ENCODE assay signal across 17 mouse cellular contexts in the genomic region with DNA sequence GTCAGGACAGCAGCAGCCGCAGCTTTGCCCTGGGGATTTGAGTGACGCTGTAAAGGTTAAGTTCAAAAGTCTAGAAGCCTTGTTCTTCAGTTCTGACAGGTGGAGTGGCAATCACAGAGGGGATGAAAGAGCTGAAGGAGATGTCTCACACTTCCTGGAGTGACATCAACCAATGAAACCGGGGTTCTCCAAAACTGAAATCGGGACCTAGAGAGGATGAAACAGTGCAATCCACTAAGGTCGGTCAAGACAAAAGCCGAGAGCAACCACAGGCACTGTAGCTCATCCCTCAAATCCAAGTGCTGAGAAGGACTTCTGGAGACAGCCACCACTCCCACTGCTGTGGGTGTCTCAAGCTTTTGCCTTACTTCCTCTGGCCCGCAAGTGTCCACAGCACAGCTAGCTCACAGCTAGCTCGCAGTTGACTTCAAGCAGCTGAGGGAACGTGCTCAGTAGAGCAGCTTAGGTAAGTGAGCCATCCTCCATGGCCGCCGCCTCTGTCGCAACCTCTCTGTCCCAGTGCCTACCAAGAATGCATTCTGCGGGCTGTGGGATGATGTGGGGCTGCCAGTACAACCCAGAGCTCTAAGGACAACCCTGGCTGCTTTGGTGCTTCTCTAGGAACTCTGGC. TPM values are rescaled to one million over a fixed set of nuclear protein-coding genes. Genes with fewer than 3 reads are reported as not detected.
DNase-seq lines count a peak whose midpoint lies in the region; ATAC-seq and TF ChIP-seq lines count a peak whose summit lies in the region.
"Had no signal": no experiment of that assay in that cellular context is flagged by ENCODE, and none has a peak within 500 bp of the region (broad histone marks: within the 10 kb centered on the region; RNA-seq: fewer than 3 reads in every experiment).

Slfn1 (plus strand) TSS at position 253 of the 631 bp plus-strand sequence.

- TF ChIP-seq CTCF in liver, adult 2 months (IDR thresholded peaks at IDR 0.05; ENCODE audit: low read depth, low read length), result no peak
- TF ChIP-seq CTCF in layer of hippocampus, adult 2 months (conservative IDR thresholded peaks at IDR 0.05), result no peak

- DNase-seq in liver, adult 2 months (ENCODE audit: extremely low read depth, low read depth, low spot score), result no peak
- no peak for DNase-seq in liver, embryonic 11.5 days (ENCODE audit: low spot score)
- peak; percentile 44 to 57 for DNase-seq in CD8-positive naive resting alpha-beta T cell, adult 2 months (ENCODE audit: low read depth in 2 of 2, low spot score in 2 of 2)
- peak; percentile 31 for DNase-seq in thymus, postnatal 0 days (ENCODE audit: low spot score)
- DNase-seq in layer of hippocampus, adult 2 months (ENCODE audit: low spot score in 2 of 2), result no peak
- DNase-seq in forebrain, embryonic 10.5 days (ENCODE audit: extremely low spot score, low spot score), result no peak
- DNase-seq: cerebellum, adult 8-10 months; kidney, postnatal 4 days; right cerebral cortex, adult 18-20 months had no signal

- no peak within 1 kb of the TSS; the same call in 1 of the 2 replicates for H3K9ac ChIP-seq in liver, adult 2 months (ENCODE audit: low read depth, low read length)
- H3K9ac ChIP-seq in liver, embryonic 11.5 days (ENCODE audit: low read depth, low read length), result no peak within 1 kb of the TSS
- H3K9ac ChIP-seq in kidney, embryonic 16.5 days (replicated peaks; ENCODE audit: low read length), result no peak within 1 kb of the TSS
- H3K9ac ChIP-seq: midbrain, embryonic 15.5 days had no signal

- 79% methylated on average over 13 of the region's 13 CpGs for WGBS in liver, adult 2 months
- 81% methylated on average over 13 of the region's 13 CpGs for whole genome bisulfite sequencing in liver, embryonic 11.5 days
- WGBS in kidney, embryonic 16.5 days, result 93% methylated on average over 13 of the region's 13 CpGs
- 91% methylated on average over 13 of the region's 13 CpGs for WGBS in forebrain, embryonic 10.5 days

- H3K4me2 ChIP-seq in liver, embryonic 11.5 days, result no peak within 1 kb of the TSS
- no peak within 1 kb of the TSS for H3K4me2 ChIP-seq in kidney, embryonic 16.5 days (replicated peaks; ENCODE audit: low read depth, low read length)
- H3K4me2 ChIP-seq: midbrain, embryonic 15.5 days had no signal

- peak within 1 kb of the TSS; percentile 2 for H3K4me3 ChIP-seq in liver, adult 2 months (ENCODE audit: insufficient read depth, low read depth, low read length)
- no peak within 1 kb of the TSS for H3K4me3 ChIP-seq in liver, embryonic 11.5 days (ENCODE audit: low read depth, low read length)
- H3K4me3 ChIP-seq in layer of hippocampus, adult 2 months, result no peak within 1 kb of the TSS
- no peak within 1 kb of the TSS for H3K4me3 ChIP-seq in kidney, embryonic 16.5 days (ENCODE audit: low read length)
- no peak within 1 kb of the TSS for H3K4me3 ChIP-seq in forebrain, embryonic 10.5 days
- H3K4me3 ChIP-seq: hindbrain, embryonic 10.5 days; midbrain, embryonic 15.5 days had no signal

- ATAC-seq in liver, embryonic 11.5 days (replicated peaks; ENCODE audit: low FRiP score), result no peak
- ATAC-seq in inflammation-experienced regulatory T-cells, adult 6 months, result peak; percentile 70
- no peak for ATAC-seq in kidney, embryonic 16.5 days (ENCODE audit: low FRiP score, low TSS enrichment)
- ATAC-seq: intestine, embryonic 16.5 days; midbrain, embryonic 15.5 days had no signal

- TF ChIP-seq POLR2A in liver, adult 2 months (IDR thresholded peaks at IDR 0.05; ENCODE audit: extremely low read depth, insufficient read depth, low read length), result no peak

- H3K27me3 ChIP-seq in liver, adult 2 months (ENCODE audit: control insufficient read depth, insufficient read depth, low read length), result no peaks in the 10 kb centered on the region
- H3K27me3 ChIP-seq in liver, embryonic 11.5 days (replicated peaks; ENCODE audit: control insufficient read depth, insufficient read depth, low read length), result 0 out of 2 replicates have a peak, but pooled peaks cover 2% of the 10 kb centered on the region
- H3K27me3 ChIP-seq in kidney, embryonic 16.5 days (ENCODE audit: insufficient read depth, low read length), result no peaks in the 10 kb centered on the region
- no peaks in the 10 kb centered on the region for H3K27me3 ChIP-seq in forebrain, embryonic 10.5 days (ENCODE audit: poor library complexity, severe bottlenecking)
- H3K27me3 ChIP-seq: midbrain, embryonic 15.5 days had no signal

- H3K4me1 ChIP-seq in liver, adult 2 months (ENCODE audit: control insufficient read depth, insufficient read depth, low read length), result no peaks in the 10 kb centered on the region
- H3K4me1 ChIP-seq in liver, embryonic 11.5 days (replicated peaks; ENCODE audit: control insufficient read depth, insufficient read depth, low read length), result no peaks in the 10 kb centered on the region
- H3K4me1 ChIP-seq in kidney, embryonic 16.5 days (ENCODE audit: insufficient read depth, low read length), result no peaks in the 10 kb centered on the region
- H3K4me1 ChIP-seq in forebrain, embryonic 10.5 days, result no peaks in the 10 kb centered on the region
- H3K4me1 ChIP-seq: hindbrain, embryonic 10.5 days; midbrain, embryonic 15.5 days had no signal

- no peaks in the 10 kb centered on the region for H3K79me2 ChIP-seq in liver, adult 2 months (ENCODE audit: control insufficient read depth, insufficient read depth, low read length)

- no peaks in the 10 kb centered on the region for H3K36me3 ChIP-seq in liver, adult 2 months (ENCODE audit: control insufficient read depth, insufficient read depth, low read length)
- H3K36me3 ChIP-seq in liver, embryonic 11.5 days (ENCODE audit: control insufficient read depth, insufficient read depth, low read length), result no peaks in the 10 kb centered on the region
- no peaks in the 10 kb centered on the region for H3K36me3 ChIP-seq in kidney, embryonic 16.5 days (ENCODE audit: insufficient read depth, low read length)
- no peaks in the 10 kb centered on the region for H3K36me3 ChIP-seq in forebrain, embryonic 10.5 days (replicated peaks)
- H3K36me3 ChIP-seq: hindbrain, embryonic 10.5 days; midbrain, embryonic 15.5 days had no signal

- H3K27ac ChIP-seq in liver, adult 2 months (replicated peaks; ENCODE audit: insufficient read depth, low read depth, low read length), result no peak within 1 kb of the TSS
- no peak within 1 kb of the TSS for H3K27ac ChIP-seq in liver, embryonic 11.5 days (ENCODE audit: low read depth, low read length)
- H3K27ac ChIP-seq in layer of hippocampus, adult 2 months, result no peak within 1 kb of the TSS
- H3K27ac ChIP-seq in kidney, embryonic 16.5 days (ENCODE audit: low read length), result no peak within 1 kb of the TSS
- H3K27ac ChIP-seq in forebrain, embryonic 10.5 days, result no peak within 1 kb of the TSS
- H3K27ac ChIP-seq: hindbrain, embryonic 10.5 days; midbrain, embryonic 15.5 days had no signal

- H3K9me3 ChIP-seq in liver, embryonic 11.5 days (ENCODE audit: control insufficient read depth, low read length), result no peaks in the 10 kb centered on the region
- no peaks in the 10 kb centered on the region for H3K9me3 ChIP-seq in kidney, embryonic 16.5 days (ENCODE audit: low read length)
- no peaks in the 10 kb centered on the region for H3K9me3 ChIP-seq in forebrain, embryonic 10.5 days
- H3K9me3 ChIP-seq: hindbrain, embryonic 10.5 days; midbrain, embryonic 15.5 days had no signal

RNA-seq across cellular contexts. Expression of gene Slfn1, which starts in this region (rescaled TPM):
- total RNA-seq in liver, adult 2 months (2014; rRNA removed), result 0.27 and 0.74 TPM in 2 replicates
- polyA plus RNA-seq in liver, adult 2 months (2012; rRNA removed), result 0.19 and 0.38 TPM in 2 replicates
- 0.13 TPM in 1 of 2 replicates, not detected in the other for polyA plus RNA-seq in liver, embryonic 11.5 days (2014; fragmentation: Nextera tagmentation; extraction: Ambion mirVana)
- 100 to 1,000 TPM; 143 to 239 (median 228) TPM for polyA plus RNA-seq in inflammation-experienced regulatory T-cells, adult 6 months (2017; shearing (Covaris generic))
- 3.0 and 4.1 TPM in 2 replicates for polyA plus RNA-seq in thymus, postnatal 0 days (2015; fragmentation: Nextera tagmentation; extraction: Ambion mirVana)
- total RNA-seq in layer of hippocampus, adult 2 months (2021), result not detected
- polyA plus RNA-seq in kidney, embryonic 16.5 days (2015; fragmentation: Nextera tagmentation; extraction: Ambion mirVana), result 0.27 TPM in 2 replicates
- polyA plus RNA-seq in forebrain, embryonic 10.5 days (2016; fragmentation: Nextera tagmentation; extraction: Ambion mirVana), result not detected in 2 replicates
- total RNA-seq: left cerebral cortex, postnatal 10 days had no signal
- polyA plus RNA-seq: hindbrain, embryonic 10.5 days; neural tube, embryonic 14.5 days; stomach, embryonic 14.5 days had no signal

Comparison
In these comparisons a context has a peak if more than half of its experiments do, and no peak if none do; other contexts are left out.
1. RNA of gene Slfn1 (polyA plus RNA-seq): 143 to 239 TPM in inflammation-experienced regulatory T-cells, adult 6 months; 3.0 to 4.1 TPM in thymus, postnatal 0 days, 0.19 to 0.38 TPM in liver, adult 2 months, 0.27 TPM in kidney, embryonic 16.5 days, 0.13 TPM in liver, embryonic 11.5 days and not detected in forebrain, embryonic 10.5 days; every median in the first group is over 10 times any median in the second.
2. DNase-seq: peak in CD8-positive naive resting alpha-beta T cell, adult 2 months (2 of 2) and thymus, postnatal 0 days (single experiment); none in liver, adult 2 months (single experiment), liver, embryonic 11.5 days (single experiment), layer of hippocampus, adult 2 months (0 of 2) and forebrain, embryonic 10.5 days (single experiment).